Mouse (Mus musculus): ENCODE data around the gene Snrnp27.

Snrnp27 gene

DNA sequence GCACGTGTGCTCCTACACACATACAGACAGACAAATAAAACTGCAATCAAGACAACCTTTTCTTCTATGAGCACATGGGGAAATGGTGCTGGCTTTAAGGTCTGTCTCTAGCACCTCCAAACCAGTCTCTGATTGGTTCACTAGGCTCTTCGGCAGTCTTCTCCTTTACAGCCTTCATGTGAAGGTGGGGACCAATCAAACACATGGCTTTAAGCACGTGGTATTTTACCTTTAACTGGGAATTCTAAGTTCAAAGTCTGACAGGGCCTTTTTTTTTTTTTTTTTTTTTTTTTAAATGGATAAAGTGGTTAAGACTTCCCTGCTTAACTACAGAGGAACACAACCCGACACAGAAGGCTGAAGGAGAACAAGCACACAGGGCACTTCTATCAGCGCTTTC lies 19.2 kb downstream of the Snrnp27 start:
- DNase-seq (ENCODE audit: low read depth, low spot score), result no peak

DNA sequence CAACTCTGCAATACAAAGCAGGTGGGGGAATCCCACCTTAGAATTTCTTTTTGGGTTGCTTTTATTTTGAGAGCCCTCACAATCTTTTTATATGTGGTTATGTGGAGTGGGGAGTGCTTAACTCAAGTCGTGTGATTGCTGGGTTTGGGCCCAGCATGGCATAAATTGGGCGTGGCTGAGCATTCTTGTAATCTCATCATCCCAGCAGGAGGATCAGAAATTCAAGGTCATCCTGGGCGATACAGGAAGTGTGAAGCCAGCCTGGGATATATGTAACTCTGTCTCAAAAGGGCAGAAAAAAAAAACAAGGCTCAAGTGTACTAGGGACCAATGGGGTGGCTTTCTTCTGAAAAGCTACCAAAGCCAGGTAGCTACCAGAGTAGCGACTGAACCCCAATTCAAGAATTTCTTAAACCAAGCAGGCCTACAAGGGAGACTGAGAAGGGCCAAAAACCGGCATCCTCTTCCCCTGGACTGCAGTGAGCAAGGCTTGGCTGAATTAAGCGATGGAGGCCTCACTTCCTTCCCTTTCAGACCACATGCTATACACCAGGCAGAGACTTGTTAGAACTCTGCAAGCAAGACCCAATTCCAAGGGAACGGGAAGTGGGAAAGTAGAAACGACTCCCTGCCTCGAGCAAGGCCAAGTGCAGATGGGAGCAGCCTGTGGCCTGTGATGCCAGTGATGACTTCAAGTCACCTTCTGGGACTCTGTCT lies 24.0 kb downstream of the Snrnp27 start:
- no peak for DNase-seq (ENCODE audit: low read depth, low spot score)

DNA sequence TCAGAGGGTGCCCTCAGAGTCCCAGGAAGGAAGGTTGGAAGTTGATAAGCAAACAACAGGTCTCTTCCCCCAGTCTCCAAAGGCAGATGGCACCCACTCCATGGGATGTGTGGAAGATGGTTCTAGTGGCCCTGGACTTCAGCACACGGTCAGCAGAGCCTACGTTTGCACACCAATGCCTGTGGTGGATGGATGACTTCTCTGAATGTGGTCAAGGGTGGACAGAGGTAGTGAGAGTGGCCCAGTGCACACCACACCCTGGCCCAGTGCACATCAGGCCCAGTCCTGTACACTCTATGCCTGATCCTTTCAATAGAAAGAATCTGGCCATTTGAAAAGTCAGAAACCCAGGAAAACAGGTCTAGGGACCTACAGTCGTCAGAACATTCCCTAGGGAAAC lies 25.8 kb downstream of the Snrnp27 start:
- no peak for DNase-seq (ENCODE audit: low read depth, low spot score)

DNA sequence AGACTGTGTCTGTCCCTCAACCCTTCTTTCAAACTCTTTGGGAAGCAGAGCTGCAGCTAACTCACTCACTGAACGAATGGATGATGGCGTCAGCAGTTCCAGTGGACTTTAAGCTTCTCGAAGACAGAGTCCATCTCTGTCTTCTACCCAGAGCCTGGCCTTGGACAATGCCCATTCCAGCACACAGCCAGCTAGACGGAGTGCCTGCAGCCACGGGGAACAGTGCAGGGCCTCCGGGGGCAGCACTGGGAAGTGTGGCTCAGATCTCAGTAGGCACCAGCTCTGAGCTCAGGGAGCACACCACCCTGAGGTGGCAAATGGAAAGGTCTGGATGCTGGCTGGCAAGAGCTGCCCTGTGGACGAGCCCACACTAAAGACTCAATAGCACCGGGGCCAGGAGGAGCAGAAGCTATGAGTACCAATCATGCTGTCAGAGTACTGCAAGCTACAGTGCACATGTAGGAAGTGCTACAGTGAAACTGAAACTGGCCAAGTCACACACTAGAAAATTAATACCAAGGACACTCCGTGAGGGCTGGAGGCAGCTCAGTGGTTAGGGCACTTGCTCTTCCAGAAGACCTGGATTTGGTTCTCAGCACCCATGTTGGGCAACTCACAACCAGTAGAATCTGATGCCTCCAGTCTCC lies 29.9 kb downstream of the Snrnp27 start:
- no peak for DNase-seq (ENCODE audit: low read depth, low spot score)

DNA sequence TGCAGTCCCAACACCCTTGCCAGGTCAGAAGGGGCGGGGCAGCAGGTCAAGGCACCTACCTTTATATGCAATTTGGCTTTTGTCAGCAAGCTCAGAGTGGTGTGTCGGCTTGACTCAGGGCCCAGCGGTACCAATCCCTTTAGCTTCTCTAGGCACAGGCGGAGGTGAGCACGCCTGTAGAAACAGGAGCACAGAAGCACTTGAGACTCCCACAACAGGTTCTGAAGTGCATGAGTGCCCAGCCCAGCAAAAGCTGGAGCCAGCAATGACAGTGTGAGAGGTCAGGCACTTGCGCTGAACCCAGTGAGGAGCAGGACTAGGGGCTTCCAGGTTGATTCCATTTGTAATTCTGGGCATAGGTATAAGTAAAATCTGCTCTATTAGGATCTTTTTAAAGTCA lies 31.3 kb downstream of the Snrnp27 start:
- no peak for DNase-seq (ENCODE audit: low read depth, low spot score)

DNA sequence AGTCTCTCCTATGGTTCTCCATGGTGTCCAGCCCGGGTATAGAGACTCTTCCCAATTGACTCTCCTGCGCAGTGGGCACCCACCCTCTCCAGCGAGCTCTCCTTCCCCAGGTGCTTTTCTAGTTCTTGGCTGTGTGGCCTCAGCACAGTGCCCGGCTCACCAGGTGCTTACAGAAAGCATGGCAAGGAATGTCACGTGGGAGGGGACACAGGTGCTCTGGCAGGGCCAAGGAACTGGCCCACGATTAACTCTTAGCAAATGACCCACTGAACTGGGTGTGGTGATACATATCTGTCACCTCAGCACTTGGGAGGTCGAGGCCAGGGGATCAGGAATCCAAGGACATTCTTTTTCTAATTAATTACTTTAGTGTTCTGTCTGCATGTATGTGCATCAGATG lies 38.2 kb downstream of the Snrnp27 start:
- no peak for DNase-seq (ENCODE audit: low read depth, low spot score)

DNA sequence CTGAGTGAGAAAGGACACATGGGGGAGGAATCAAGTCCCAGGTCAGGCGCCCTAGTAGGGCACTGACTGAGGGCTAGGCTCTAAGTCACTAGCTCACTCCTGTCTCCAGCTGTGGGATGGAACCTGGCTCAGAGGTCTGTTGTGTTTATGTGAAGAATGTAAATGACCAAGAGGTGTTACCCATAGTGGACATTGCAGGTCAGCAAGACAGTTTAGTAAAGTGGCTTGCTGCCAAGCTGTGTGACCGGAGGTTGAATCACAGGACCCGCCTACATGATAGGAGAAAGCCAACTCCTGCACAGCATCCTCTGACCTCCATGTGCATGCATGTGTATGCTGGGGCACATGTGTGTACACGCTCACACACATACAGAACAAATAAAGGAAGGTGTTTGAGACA lies 38.8 kb downstream of the Snrnp27 start:
- DNase-seq (ENCODE audit: low read depth, low spot score), result no peak

DNA sequence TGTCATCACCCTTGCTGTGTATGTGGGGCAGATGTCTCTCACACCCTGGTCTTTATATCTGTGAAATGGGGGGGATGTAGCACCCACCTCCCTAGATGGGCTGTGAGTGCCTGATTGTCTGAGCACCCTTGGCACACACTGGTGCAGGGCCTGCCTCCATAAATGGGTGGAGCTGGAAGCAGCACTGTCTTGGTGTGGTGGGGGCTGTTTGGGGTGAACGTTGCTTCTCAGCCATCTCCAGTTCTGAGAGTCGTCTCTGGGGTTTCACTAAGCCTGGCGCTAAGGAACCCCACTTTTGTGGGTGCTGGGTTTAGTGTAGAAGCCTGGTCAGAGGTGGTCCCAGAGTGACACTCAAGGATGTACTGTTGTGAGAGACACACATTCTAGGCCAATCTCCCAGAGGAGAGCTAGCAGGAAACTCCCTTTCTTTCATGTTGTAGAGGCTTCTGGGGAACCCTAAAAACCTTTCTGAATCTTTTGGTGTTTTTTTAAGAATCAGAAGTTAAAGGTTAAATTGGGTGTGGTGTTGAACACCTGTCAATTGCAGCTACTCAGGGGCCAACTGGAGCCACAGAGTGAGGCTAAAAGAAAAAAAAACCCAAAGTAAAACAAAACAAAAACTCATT lies 39.4 kb downstream of the Snrnp27 start:
- DNase-seq (ENCODE audit: low read depth, low spot score), result no peak

DNA sequence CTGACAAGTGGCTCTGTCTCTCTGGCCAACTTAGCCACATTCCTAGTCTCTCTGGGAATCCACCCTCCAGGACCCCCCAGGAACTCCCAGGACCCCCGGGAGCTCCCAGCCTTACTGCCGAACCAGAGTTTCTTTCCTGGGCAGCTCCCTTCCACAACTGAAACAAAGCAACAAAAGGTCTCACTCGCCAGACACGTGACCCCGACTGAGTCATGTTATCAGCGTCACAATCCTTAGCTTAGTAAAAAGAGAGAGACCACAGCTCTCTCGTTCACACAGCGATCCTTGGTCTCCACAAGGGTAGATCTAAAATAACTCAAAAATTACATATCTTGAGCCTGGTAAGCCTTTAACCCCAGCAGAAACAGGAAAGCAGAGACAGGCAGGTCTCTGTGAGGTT lies 42.6 kb downstream of the Snrnp27 start:
- no peak for DNase-seq (ENCODE audit: low read depth, low spot score)

DNA sequence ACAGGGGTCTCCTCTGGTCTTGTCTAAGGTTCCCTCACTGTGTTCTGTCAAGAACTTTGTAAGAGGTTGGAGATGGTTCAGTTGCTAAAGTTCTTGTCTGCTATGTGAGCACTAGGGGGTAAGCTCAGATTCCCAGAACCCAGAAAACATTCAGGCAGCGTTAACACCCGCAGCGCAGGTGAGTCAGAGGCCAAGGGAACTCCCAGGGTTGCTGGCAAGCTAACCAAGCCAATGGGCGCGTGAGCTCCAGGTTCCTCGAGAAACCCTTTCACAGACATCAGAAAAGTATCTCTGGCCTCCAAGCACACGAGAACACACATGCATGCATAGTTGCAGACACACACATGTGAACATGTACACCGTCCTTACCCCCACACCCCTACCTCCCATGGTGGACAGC lies 43.5 kb downstream of the Snrnp27 start:
- no peak for DNase-seq (ENCODE audit: low read depth, low spot score)

DNA sequence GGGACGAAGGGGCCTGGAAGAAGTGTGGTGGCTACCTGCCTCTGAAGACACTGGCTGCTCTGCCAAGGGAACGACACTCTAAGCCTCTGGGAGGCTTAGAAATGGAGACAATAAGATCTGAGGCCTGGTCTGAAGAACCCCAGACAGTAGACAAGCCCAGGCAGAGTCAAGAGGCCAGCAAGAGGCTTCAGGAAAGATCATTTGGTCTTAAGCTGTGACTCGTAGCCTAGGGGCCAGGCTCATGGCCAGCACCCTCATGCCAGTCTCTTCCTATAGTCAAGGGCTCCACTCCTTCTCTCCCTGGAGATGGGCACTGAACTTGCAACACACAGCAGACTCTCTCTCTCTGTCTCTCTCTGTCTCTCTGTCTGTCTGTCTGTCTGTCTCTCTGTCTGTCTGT lies 44.2 kb downstream of the Snrnp27 start:
- no peak for DNase-seq (ENCODE audit: low read depth, low spot score)

DNA sequence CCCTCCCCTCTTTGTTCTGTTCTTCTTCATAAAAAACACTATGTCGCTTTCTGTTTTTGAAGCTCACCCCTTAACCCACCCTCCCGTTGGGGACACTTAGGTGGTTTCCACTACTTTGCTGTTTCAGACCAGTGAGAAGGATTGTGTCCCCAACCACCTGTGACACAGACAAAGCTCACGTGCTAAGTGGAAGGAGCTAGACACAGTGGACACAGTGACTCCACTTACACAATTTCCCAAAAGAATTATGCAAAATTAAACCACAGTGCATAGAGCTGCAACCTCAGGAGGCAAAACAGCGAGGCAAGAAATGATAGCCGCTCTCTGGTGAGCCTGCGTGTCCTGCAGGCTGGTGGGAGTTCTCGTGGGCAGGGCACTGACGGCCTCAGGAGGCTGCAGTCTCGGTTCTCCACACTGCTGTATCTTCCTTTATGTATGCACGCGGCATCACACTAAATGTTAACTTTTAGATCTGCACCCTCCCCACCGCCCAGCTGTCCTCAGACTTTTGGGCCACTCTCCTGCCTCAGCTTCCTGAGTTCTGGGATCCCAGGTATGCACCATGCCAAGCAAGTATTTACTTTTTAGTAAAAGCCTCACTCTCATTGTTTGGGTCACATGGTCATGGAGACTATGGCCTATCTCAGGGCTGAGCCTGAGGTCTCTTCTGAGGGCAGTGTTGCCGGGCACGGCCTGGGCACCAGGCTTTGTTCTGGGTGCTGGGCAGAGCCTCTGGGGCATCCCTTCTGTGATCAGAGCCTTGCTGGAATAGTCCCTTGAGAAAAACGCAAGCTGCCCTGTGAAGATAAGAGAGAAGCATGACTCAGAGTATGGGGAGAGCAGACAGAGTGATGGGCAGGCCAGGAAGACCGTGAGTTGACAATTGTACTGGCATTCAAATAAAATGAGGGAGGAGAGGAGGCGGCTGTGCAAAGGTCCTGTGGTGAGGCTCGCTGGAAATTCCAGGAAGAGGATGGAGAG lies 44.9 kb downstream of the Snrnp27 start:
- DNase-seq (ENCODE audit: low read depth, low spot score), result no peak

DNA sequence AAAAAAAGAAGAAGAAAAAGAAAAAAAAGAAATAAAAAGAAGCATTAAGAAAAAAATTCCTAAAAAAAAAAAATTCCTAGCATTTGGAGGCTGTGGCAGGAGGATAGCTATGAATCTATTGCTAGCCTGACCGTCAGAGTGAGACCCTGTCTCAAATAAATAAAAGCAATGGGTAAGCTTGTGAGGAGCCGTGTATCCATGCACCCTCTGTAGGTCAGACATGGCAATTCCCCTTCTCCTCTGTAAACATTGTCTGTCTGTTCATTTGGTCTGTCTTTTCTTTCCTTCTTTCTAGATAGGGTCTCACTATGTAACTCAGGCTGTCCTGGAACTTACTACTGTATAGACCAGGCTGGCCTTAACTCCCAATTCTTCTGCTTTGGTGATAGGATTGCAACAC lies 45.9 kb downstream of the Snrnp27 start:
- DNase-seq (ENCODE audit: low read depth, low spot score), result no peak

DNA sequence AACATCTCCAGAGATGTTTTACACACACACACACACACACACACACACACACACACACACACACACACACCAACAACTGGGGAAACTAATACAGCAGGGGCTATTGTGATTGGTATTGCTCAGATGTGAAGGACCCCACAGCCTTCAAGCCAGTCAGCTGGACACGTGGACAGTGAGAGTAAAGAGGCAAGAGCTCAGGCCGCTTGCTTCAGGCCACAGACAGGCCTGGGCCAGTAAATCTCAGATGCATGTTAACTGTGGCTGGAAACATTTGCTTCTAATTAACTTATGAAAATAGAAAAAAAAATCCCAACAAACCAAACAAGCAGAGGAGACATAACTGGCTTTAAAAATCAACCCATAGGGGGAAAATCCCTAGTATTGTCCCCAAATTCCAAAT lies 46.5 kb downstream of the Snrnp27 start:
- no peak for DNase-seq (ENCODE audit: low read depth, low spot score)

DNA sequence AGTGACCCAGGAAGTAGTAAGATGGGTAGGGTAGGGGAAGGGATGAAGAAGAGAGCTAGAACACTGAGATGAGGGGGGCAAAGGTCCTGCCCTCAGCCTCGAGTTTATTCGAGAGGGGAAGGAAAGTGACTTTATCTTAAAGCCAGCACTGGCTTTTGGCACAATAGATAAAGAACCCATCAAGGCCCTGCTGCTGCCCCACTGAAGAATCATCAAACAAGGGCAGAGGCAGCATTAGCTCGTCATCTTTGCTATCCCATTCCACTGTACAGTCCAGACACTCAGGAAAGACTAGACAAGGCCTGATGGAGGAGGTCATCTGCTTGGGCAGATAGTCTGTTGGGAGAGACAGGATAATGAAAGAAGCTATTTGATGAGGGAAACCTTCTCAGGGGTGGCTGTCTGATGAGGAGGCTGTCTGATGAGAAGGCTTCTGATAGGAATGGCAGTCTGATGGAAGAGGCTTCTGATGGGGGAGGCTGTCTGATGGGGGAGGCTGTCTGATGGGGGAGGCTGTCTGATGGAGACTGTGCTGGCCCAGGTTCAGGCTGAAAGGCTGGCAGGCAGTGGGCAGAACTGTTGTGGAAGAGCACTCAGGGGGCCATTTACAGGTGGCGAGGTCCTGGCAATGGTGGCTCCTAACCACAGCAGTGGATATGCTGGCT lies 47.0 kb downstream of the Snrnp27 start:
- DNase-seq (ENCODE audit: low read depth, low spot score), result no peak

DNA sequence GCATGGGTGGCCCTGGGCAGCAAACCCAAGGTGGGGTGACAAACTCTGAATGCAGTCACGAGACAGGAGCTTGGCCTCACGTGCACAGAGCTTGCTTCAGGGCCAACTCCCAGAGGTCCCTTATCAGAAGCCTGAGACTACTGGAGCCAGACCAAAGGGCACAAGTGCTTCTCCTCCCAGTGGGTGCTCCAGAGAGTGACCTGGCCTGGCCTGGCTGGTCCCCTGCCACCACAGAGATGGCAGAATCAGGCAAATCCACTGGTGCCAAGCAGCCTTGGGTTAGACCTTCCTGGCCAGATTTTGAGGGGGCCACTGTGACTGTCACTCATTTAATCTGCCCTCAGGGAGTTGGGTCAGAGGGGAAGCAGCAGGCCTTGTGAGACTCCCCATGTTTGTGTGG lies 47.8 kb downstream of the Snrnp27 start:
- DNase-seq (ENCODE audit: low read depth, low spot score), result no peak

DNA sequence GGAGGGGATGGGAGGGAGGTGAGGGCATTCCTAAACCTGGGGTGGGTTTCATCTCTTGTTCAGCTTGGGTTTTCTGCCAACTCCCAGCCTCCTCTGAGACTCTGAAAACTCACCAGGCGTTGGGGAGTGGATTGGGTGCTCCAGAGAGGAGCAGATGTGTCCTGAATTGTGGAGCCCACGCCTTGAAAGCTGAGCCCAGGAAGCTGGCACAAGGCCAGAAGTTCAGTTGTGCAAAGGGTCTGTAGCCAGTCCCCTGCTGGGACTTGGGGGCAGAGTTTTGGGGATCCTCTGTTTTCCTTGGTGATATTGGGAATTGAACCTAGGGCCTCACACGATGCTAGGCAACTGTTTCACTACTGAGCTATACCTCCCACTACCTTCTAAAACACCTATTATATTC lies 54.2 kb downstream of the Snrnp27 start:
- no peak for DNase-seq (ENCODE audit: low read depth, low spot score)

DNA sequence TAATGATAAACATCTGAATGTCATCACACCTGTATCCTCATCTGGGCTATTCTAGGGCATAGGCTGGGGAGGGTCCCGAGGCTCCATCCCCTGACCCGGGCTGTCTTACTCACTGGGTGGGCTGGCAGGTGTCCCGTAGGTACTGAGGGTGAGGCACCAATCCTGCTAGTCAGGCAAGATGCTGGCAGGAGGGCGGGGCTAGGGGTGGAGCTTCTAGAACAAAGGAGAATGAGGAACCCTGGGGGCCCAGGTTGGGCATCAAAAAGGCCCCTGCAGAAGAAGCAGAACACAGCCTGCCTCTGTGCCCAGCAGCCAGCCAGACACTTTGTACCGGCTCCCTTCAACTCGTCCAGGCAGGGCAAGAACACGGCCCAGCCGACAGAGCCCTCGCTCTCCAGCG lies 56.4 kb downstream of the Snrnp27 start, which contains the start of gene Asprv1:
Gene Asprv1, plus strand, starts transcription at position 219 of the 400 bp plus-strand sequence.
- no peak for DNase-seq (ENCODE audit: low read depth, low spot score)
